Mouse (Mus musculus) intestine, postnatal 0 days (tissue): ENCODE measurements at regions not wholly inside any gene's neighbourhood (a gene's known extent, or its start where the extent isn't known, plus 50 kb on each side); places are given as distances from the start of the nearest gene placed in this dataset.
"Not testable (repeated sequence)": the region's sequence is repeated elsewhere in the genome, so short reads cannot be mapped to it uniquely, and the experiment has no call there.

ENCODE experiments used
- ATAC-seq: fragments of 200-750 bp; cut with Nextera tagmentation; 2 replicates; pipeline ENCODE4 v1.8.0; 2017; ENCODE audit warnings: mild to moderate bottlenecking, moderate TSS enrichment, moderate library complexity
- H3K27ac ChIP-seq: fragments of 300-500 bp; sonication (generic); 2 replicates; pipeline ENCODE4 v1.5.1; 2014; ENCODE audit warnings: mild to moderate bottlenecking, low read depth, low read length, moderate library complexity
- H3K27me3 ChIP-seq: fragments of 300-500 bp; sonication (generic); replicated peaks from 2 replicates; pipeline ENCODE4 v1.6.1; 2014; ENCODE audit warnings: low read length, mixed read lengths; ENCODE audit not compliant: control insufficient read depth, insufficient read depth
- H3K36me3 ChIP-seq: fragments of 300-500 bp; sonication (generic); 2 replicates; pipeline ENCODE4 v1.6.1; 2014; ENCODE audit warnings: mild to moderate bottlenecking, moderate library complexity; ENCODE audit not compliant: control insufficient read depth, insufficient read depth
- H3K4me1 ChIP-seq: fragments of 300-500 bp; sonication (generic); replicated peaks from 2 replicates; pipeline ENCODE4 v1.6.1; 2014; ENCODE audit warnings: antibody characterized with exemption, low read length, mixed read lengths; ENCODE audit not compliant: control insufficient read depth, insufficient read depth
- H3K4me2 ChIP-seq: fragments of 300-500 bp; sonication (generic); replicated peaks from 2 replicates; pipeline ENCODE4 v1.6.1; 2014; ENCODE audit warnings: low read depth, mild to moderate bottlenecking, moderate library complexity
- H3K4me3 ChIP-seq: fragments of 300-500 bp; sonication (generic); 2 replicates; pipeline ENCODE4 v1.5.1; 2014; ENCODE audit warnings: low read depth, low read length
- H3K9ac ChIP-seq: fragments of 300-500 bp; sonication (generic); 2 replicates; pipeline ENCODE4 v1.6.1; 2014; ENCODE audit warnings: mild to moderate bottlenecking, low read depth, low read length
- H3K9me3 ChIP-seq: fragments of 300-500 bp; sonication (generic); 2 replicates; pipeline ENCODE4 v1.6.1; 2016; ENCODE audit warnings: mixed run types; ENCODE audit not compliant: control insufficient read depth
- CTCF ChIP-seq: sonication (generic); IDR thresholded peaks from 2 replicates; pipeline ENCODE4 v1.5.1; 2016; ENCODE audit warnings: low read depth, mild to moderate bottlenecking, control low read depth, antibody characterized with exemption, moderate library complexity
- WGBS: fragments of 180-500 bp; shearing (Covaris S2); extraction: QIAGEN DNeasy Blood & Tissue Kit; methylation state at CpG from one replicate; pipeline ENCODE4 v1.1.7; 2014; 5-methylcytosine and 5-hydroxymethylcytosine counted together

- no peaks in the 10 kb centered on the region for H3K36me3 ChIP-seq
- no peak overlapping the region for H3K4me3 ChIP-seq
- H3K27ac ChIP-seq: no peak overlapping the region
- H3K27me3 ChIP-seq: no peaks in the 10 kb centered on the region
- ATAC-seq: no peak
- H3K9ac ChIP-seq: no peak overlapping the region
- 79% methylated on average over 1 of the region's 1 CpGs for WGBS
- TF ChIP-seq CTCF: no peak
- no peak overlapping the region for H3K4me2 ChIP-seq
- no peaks in the 10 kb centered on the region for H3K9me3 ChIP-seq
- no peaks in the 10 kb centered on the region for H3K4me1 ChIP-seq
Observed at GRCm38 (mm10) chr17:55124846-55125245, 320.3 kb upstream of the St6gal2 start.

DNA sequence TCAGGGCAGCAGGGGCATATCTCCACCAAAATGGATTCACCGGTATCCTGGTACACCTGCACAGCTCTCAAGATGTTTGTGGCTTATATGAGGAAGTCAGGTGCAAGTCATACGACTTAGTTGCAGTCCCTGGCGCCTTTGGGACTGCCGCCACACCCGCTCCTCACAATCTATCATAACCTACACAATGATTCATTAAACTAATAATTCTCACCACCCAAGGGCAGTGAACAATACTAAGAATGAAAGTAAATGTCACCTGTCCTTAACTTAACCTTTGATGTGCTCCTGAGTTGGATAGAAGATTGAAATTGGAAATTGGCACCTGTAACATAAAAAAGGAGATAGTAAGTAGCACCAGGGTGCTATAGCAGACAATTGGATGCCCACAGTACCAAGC, 315.1 kb upstream of the St6gal2 start:
- not testable (repeated sequence) for H3K4me2 ChIP-seq, H3K36me3 ChIP-seq, H3K9ac ChIP-seq, H3K27ac ChIP-seq, H3K27me3 ChIP-seq, ATAC-seq, H3K9me3 ChIP-seq, H3K4me1 ChIP-seq, H3K4me3 ChIP-seq
- WGBS: 79% methylated on average over 5 of the region's 5 CpGs
